Mouse (Mus musculus) myocyte (in vitro differentiated cells): ENCODE data around the gene Hic1.

ENCODE experiments used
- MYOD1 ChIP-seq, 3 experiments: IDR thresholded peaks; one replicate each; pipeline ENCODE4 v1.6.1; 2011; ENCODE audit warnings: control low read depth in 2 of 3, low read depth in 2 of 3, mild to moderate bottlenecking in 2 of 3, moderate library complexity in 1 of 3; ENCODE audit not compliant: insufficient read length in 2 of 3, control insufficient read depth in 1 of 3
- POLR2A ChIP-seq: IDR thresholded peaks from one replicate; pipeline ENCODE4 v1.6.1; 2011; ENCODE audit warnings: low read depth, mild to moderate bottlenecking, control low read depth, moderate library complexity; ENCODE audit not compliant: insufficient read length
- REST ChIP-seq: IDR thresholded peaks from one replicate; pipeline ENCODE4 v1.6.1; 2011; ENCODE audit warnings: mild to moderate bottlenecking, control low read depth, moderate library complexity; ENCODE audit not compliant: insufficient read depth, insufficient read length
- SRF ChIP-seq: IDR thresholded peaks from one replicate; pipeline ENCODE4 v1.6.1; 2011; ENCODE audit warnings: low read depth; ENCODE audit not compliant: control insufficient read depth, insufficient read length
- TCF12 ChIP-seq: IDR thresholded peaks from one replicate; pipeline ENCODE4 v1.6.1; 2011; ENCODE audit warnings: mild to moderate bottlenecking, control low read depth; ENCODE audit not compliant: poor library complexity, insufficient read depth, severe bottlenecking

DNA sequence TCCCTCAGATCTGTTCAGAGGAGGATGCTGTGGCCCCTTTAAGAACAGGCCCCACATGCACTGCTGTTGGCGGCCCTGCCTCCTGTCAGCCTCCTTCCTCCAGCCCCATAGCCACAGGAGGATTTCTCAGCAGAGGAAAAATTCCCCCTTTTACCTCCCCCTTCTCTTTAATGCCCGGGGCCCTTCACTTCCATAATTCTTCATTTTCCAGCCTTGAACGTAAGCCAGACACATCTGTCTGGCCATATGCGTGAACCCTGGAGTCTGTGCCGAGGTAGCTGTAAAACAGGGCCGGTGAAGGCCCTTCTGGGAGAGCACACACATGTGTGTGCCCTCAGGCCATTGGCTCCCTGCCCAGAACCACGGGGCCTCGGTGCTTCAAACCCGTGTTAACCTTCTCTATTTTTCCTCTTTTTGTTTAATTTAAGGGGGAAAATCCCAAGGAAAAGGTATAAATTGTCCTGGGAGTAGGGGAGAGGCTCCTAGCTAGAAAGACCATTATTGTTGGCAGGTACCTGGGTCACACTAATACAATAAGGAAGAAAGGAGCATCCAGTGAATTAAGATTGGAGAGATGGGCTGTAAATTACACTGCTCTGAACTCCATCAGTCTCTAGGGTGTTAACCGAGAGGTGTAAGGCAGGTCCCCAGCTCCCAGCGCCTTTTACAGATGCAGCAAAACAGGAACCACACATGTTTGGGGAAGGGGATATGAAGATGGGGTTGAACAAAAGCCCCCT, 22.0 kb downstream of the Hic1 start:
- TF ChIP-seq SRF (no peak), POLR2A (no peak), REST (no peak), TCF12 (no peak), MYOD1 (IDR thresholded peaks at IDR 0.05; ENCODE audit: control insufficient read depth in 1 of 3, insufficient read length in 2 of 3, low read depth in 2 of 3) (no peak)
